Mouse (Mus musculus) testis, adult 10 weeks (tissue): ENCODE data around the gene Fads6. TPM values are rescaled to one million over a fixed set of nuclear protein-coding genes. Genes with fewer than 3 reads are reported as not detected.

ENCODE experiments used
- polyA plus RNA-seq: library from polyadenylated mRNA; stranded (reverse); fragments of 350-450 nt; fragmentation: Illumina TruSeq; extraction: RNeasy Lipid Tissue Mini Kit (QIAGEN cat#74804); gene quantifications from one replicate; pipeline ENCODE4 v1.2.3, GENCODE M21; 2014; ENCODE audit warnings: low read depth, low replicate concordance

Fads6 gene
- polyA plus RNA-seq: 3.2 TPM

GRCm38 (mm10) chr11:115297214-115297826, at the start of gene Fads6:
Gene Fads6 (minus strand): TSS chr11:115297663.

GRCm38 (mm10) chr11:115334531-115334930, 37.1 kb upstream of the Fads6 start, which contains the start of gene Otop3:
Gene Otop3 (plus strand): TSS chr11:115334731.

GRCm38 (mm10) chr11:115321906-115322693, 24.6 kb upstream of the Fads6 start, which contains the start of gene Ush1g:
Gene Ush1g (minus strand): TSS chr11:115322041.

GRCm38 (mm10) chr11:115306863-115307262, 9.4 kb upstream of the Fads6 start, which contains the start of gene Otop2:
Gene Otop2 (plus strand): TSS chr11:115307163.

GRCm38 (mm10) chr11:115276780-115277603, 20.5 kb downstream of the Fads6 start, which contains the start of gene Fdxr:
Gene Fdxr (minus strand): TSS chr11:115277050.

GRCm38 (mm10) chr11:115267061-115267883, 30.2 kb downstream of the Fads6 start, which contains the start of gene Grin2c:
Gene Grin2c (minus strand): TSS chr11:115267243.

Other genes starting within 250 kb of the Fads6 start
- gene Cd300ld3, start 249.3 kb downstream of the Fads6 start, polyA plus RNA-seq: 1.1 TPM
- not detected for gene Cd300e, start 235.5 kb downstream of the Fads6 start, polyA plus RNA-seq
- not detected for gene Rab37, start 206.2 kb downstream of the Fads6 start, polyA plus RNA-seq
- gene Cd300lf, start 163.7 kb downstream of the Fads6 start, polyA plus RNA-seq: not detected
- gene Slc9a3r1, start 134.3 kb downstream of the Fads6 start, polyA plus RNA-seq: 5.1 TPM
- gene Tmem104, start 110.2 kb downstream of the Fads6 start, polyA plus RNA-seq: 0.13 TPM
- gene Nat9, start 109.8 kb downstream of the Fads6 start, polyA plus RNA-seq: 7.1 TPM
- gene Grin2c, start 30.4 kb downstream of the Fads6 start, polyA plus RNA-seq: 0.04 TPM
- gene Fdxr, start 20.6 kb downstream of the Fads6 start, polyA plus RNA-seq: 5.7 TPM
- gene Otop2, start 9.5 kb upstream of the Fads6 start, polyA plus RNA-seq: 0.53 TPM
- 0.28 TPM for gene Ush1g, start 24.4 kb upstream of the Fads6 start, polyA plus RNA-seq
- gene Otop3, start 37.1 kb upstream of the Fads6 start, polyA plus RNA-seq: not detected
- gene Hid1, start 70.1 kb upstream of the Fads6 start, polyA plus RNA-seq: not detected
- gene Cdr2l, start 84.3 kb upstream of the Fads6 start, polyA plus RNA-seq: 0.29 TPM
- 6.3 TPM for gene Mrpl58, start 106.1 kb upstream of the Fads6 start, polyA plus RNA-seq
- gene Atp5h, start 122.3 kb upstream of the Fads6 start, polyA plus RNA-seq: 319 TPM
- 9.7 TPM for gene Kctd2, start 122.5 kb upstream of the Fads6 start, polyA plus RNA-seq
- gene Trim80, start 142.9 kb upstream of the Fads6 start, polyA plus RNA-seq: 17.4 TPM
- 0.52 TPM for gene Slc16a5, start 164.8 kb upstream of the Fads6 start, polyA plus RNA-seq
- gene Armc7, start 178.0 kb upstream of the Fads6 start, polyA plus RNA-seq: 0.41 TPM
- 2.5 TPM for gene Nt5c, start 194.2 kb upstream of the Fads6 start, polyA plus RNA-seq
- gene Jpt1, start 216.7 kb upstream of the Fads6 start, polyA plus RNA-seq: 114 TPM
- 627 TPM for gene Sumo2, start 238.6 kb upstream of the Fads6 start, polyA plus RNA-seq